Mouse (Mus musculus) MEL (cell line): ENCODE results near the gene Zdhhc24. TPM values are rescaled to one million over a fixed set of nuclear protein-coding genes. Genes with fewer than 3 reads are reported as not detected.

ENCODE experiments used
- DNase-seq: peaks from one replicate; pipeline ENCODE4 v3.0.0; 2011; ENCODE audit warnings: low read depth, low spot score
- H3K27ac ChIP-seq: 2 replicates; pipeline ENCODE4 v1.5.1; 2012; ENCODE audit warnings: low read depth, mild to moderate bottlenecking, control low read depth, low read length, moderate library complexity; ENCODE audit not compliant: control insufficient read depth
- H3K27me3 ChIP-seq, 2 experiments: fragments of 150-350 bp in 1 of 2; sonication (generic) in 1 of 2; 2 replicates each; pipeline ENCODE4 v1.6.1; 2012; ENCODE audit warnings: low read length in 2 of 2, mild to moderate bottlenecking in 2 of 2, improper control_type of control experiment in 1 of 2, moderate library complexity in 1 of 2; ENCODE audit not compliant: insufficient read depth in 2 of 2, control insufficient read depth in 1 of 2
- H3K36me3 ChIP-seq, 2 experiments: 2 replicates each; pipeline ENCODE4 v1.6.1; 2012 to 2014; ENCODE audit warnings: low read length in 2 of 2, improper control_type of control experiment in 1 of 2, inconsistent platforms in 1 of 2, mild to moderate bottlenecking in 1 of 2; ENCODE audit not compliant: insufficient read depth in 2 of 2, control insufficient read depth in 1 of 2
- H3K4me1 ChIP-seq, 2 experiments: fragments of 150-350 bp in 1 of 2; sonication (generic) in 1 of 2; 2 replicates each; pipeline ENCODE4 v1.6.1; 2012; ENCODE audit warnings: low read length in 2 of 2, improper control_type of control experiment in 1 of 2, mild to moderate bottlenecking in 1 of 2; ENCODE audit not compliant: insufficient read depth in 2 of 2, control insufficient read depth in 1 of 2
- H3K4me3 ChIP-seq, 2 experiments: fragments of 150-350 bp in 1 of 2; sonication (generic) in 1 of 2; 2 replicates each; pipeline ENCODE4 v1.5.1; 2012; ENCODE audit warnings: low read depth in 2 of 2, low read length in 2 of 2, mild to moderate bottlenecking in 2 of 2, moderate library complexity in 2 of 2, control low read depth in 1 of 2, improper control_type of control experiment in 1 of 2; ENCODE audit not compliant: control insufficient read depth in 1 of 2, insufficient read depth in 1 of 2
- H3K79me2 ChIP-seq: 2 replicates; pipeline ENCODE4 v1.6.1; 2012; ENCODE audit warnings: mild to moderate bottlenecking, low read length, moderate library complexity; ENCODE audit not compliant: control insufficient read depth, poor library complexity, insufficient read depth
- H3K9ac ChIP-seq: 2 replicates; pipeline ENCODE4 v1.6.1; 2012; ENCODE audit warnings: low read depth, mild to moderate bottlenecking, control low read depth, low read length, moderate library complexity; ENCODE audit not compliant: control insufficient read depth, poor library complexity, severe bottlenecking
- H3K9me3 ChIP-seq: fragments of 150-350 bp; sonication (generic); replicated peaks from 2 replicates; pipeline ENCODE4 v1.6.1; 2012; ENCODE audit warnings: mild to moderate bottlenecking, low read length, improper control_type of control experiment, moderate library complexity; ENCODE audit not compliant: insufficient read depth
- CHD1 ChIP-seq: IDR thresholded peaks from 2 replicates; pipeline ENCODE4 v1.6.1; 2012; ENCODE audit warnings: low read depth, mild to moderate bottlenecking, inconsistent platforms, low read length, improper control_type of control experiment
- CHD2 ChIP-seq: IDR thresholded peaks from 2 replicates; pipeline ENCODE4 v1.6.1; 2011; ENCODE audit warnings: low read length, improper control_type of control experiment
- EP300 ChIP-seq, 2 experiments: IDR thresholded peaks; 2 replicates each; pipeline ENCODE4 v1.6.1; 2011; ENCODE audit warnings: improper control_type of control experiment in 2 of 2, low read length in 2 of 2, low read depth in 1 of 2, mild to moderate bottlenecking in 1 of 2
- GATA1 ChIP-seq: IDR thresholded peaks from 2 replicates; pipeline ENCODE4 v1.6.1; 2011; ENCODE audit warnings: low read depth, low read length, improper control_type of control experiment
- MAFK ChIP-seq: IDR thresholded peaks from 2 replicates; pipeline ENCODE4 v1.6.1; 2011; ENCODE audit warnings: low read depth, mild to moderate bottlenecking, low read length, improper control_type of control experiment, borderline replicate concordance
- MAX ChIP-seq: IDR thresholded peaks from 2 replicates; pipeline ENCODE4 v1.6.1; 2011; ENCODE audit warnings: low read length, improper control_type of control experiment
- MAZ ChIP-seq: IDR thresholded peaks from 2 replicates; pipeline ENCODE4 v1.6.1; 2012; ENCODE audit warnings: low read depth, mild to moderate bottlenecking, inconsistent platforms, low read length, improper control_type of control experiment
- MEF2A ChIP-seq: IDR thresholded peaks from 2 replicates; pipeline ENCODE4 v1.6.1; 2014; ENCODE audit warnings: low read depth, mild to moderate bottlenecking, inconsistent platforms, low read length, improper control_type of control experiment; ENCODE audit not compliant: poor library complexity, insufficient replicate concordance, severe bottlenecking; ENCODE audit errors: extremely low read depth
- MYB ChIP-seq: IDR thresholded peaks from 2 replicates; pipeline ENCODE4 v1.6.1; 2011; ENCODE audit warnings: mild to moderate bottlenecking, low read depth, low read length, improper control_type of control experiment
- POLR2AphosphoS2 ChIP-seq: IDR thresholded peaks from 2 replicates; pipeline ENCODE4 v1.6.1; 2011; ENCODE audit warnings: low read length, improper control_type of control experiment
- RAD21 ChIP-seq: IDR thresholded peaks from 2 replicates; pipeline ENCODE4 v1.6.1; 2011; ENCODE audit warnings: mild to moderate bottlenecking, low read depth, low read length, improper control_type of control experiment
- RCOR1 ChIP-seq: IDR thresholded peaks from 2 replicates; pipeline ENCODE4 v1.6.1; 2012; ENCODE audit warnings: low read depth, mild to moderate bottlenecking, inconsistent platforms, low read length, improper control_type of control experiment
- SMC3 ChIP-seq: IDR thresholded peaks from 2 replicates; pipeline ENCODE4 v1.6.1; 2011; ENCODE audit warnings: low read depth, low read length, improper control_type of control experiment
- TAL1 ChIP-seq: IDR thresholded peaks from 2 replicates; pipeline ENCODE4 v1.6.1; 2012; ENCODE audit warnings: mild to moderate bottlenecking, inconsistent platforms, low read length, moderate library complexity, mixed read lengths
- TBP ChIP-seq: IDR thresholded peaks from 2 replicates; pipeline ENCODE4 v1.8.0; 2011; ENCODE audit warnings: low read depth, low read length, improper control_type of control experiment
- TCF12 ChIP-seq: IDR thresholded peaks from 2 replicates; pipeline ENCODE4 v1.6.1; 2014; ENCODE audit warnings: low read depth, mild to moderate bottlenecking, inconsistent platforms, low read length, improper control_type of control experiment, moderate library complexity
- UBTF ChIP-seq: IDR thresholded peaks from 2 replicates; pipeline ENCODE4 v1.6.1; 2012; ENCODE audit warnings: low read depth, mild to moderate bottlenecking, inconsistent platforms, low read length, improper control_type of control experiment, moderate library complexity, borderline replicate concordance; ENCODE audit not compliant: insufficient read depth
- USF1 ChIP-seq: IDR thresholded peaks from 2 replicates; pipeline ENCODE4 v1.6.1; 2014; ENCODE audit warnings: low read depth, mild to moderate bottlenecking, inconsistent platforms, low read length, improper control_type of control experiment, moderate library complexity
- ZC3H11A ChIP-seq: IDR thresholded peaks from 2 replicates; pipeline ENCODE4 v1.6.1; 2012; ENCODE audit warnings: low read depth, mild to moderate bottlenecking, inconsistent platforms, low read length, improper control_type of control experiment
- ZMIZ1 ChIP-seq: IDR thresholded peaks from 2 replicates; pipeline ENCODE4 v1.6.1; 2012; ENCODE audit warnings: low read depth, mild to moderate bottlenecking, inconsistent platforms, low read length, improper control_type of control experiment, moderate library complexity
- polyA plus RNA-seq, 2 experiments: library from polyadenylated mRNA; stranded (reverse) in 1 of 2; unstranded in 1 of 2; fragments of >175 nt in 1 of 2; fragments of >200 nt in 1 of 2; gene quantifications; 2 replicates each; pipeline versions ENCODE4 v1.2.1 to v1.2.4; 2012; ENCODE audit warnings: low replicate concordance in 2 of 2, low read depth in 1 of 2; ENCODE audit not compliant: insufficient read length in 2 of 2, insufficient read depth in 1 of 2, missing spikeins in 1 of 2
- total RNA-seq: library from RNA; depleted of rRNA; stranded (reverse); fragments of 300-350 nt; gene quantifications from 2 replicates; pipeline ENCODE4 v1.2.3, GENCODE M21; 2012

The Zdhhc24 gene
- total and polyA plus RNA-seq, 3 experiments: 15.8 to 21.1 TPM; not detected in 1

GRCm38 (mm10) chr19:4859081-4859480 lies 19.4 kb upstream of the Zdhhc24 start:
- Histone ChIP-seq H3K79me2 (no peaks in the 10 kb centered on the region), H3K4me1 (peaks cover 0 to 5% of the 10 kb centered on the region in 2 experiments; a peak in 1 of 4 replicates), H3K9me3 (no peaks in the 10 kb centered on the region), H3K27me3 (peaks cover 0 to 2% of the 10 kb centered on the region in 2 experiments; a peak in 1 of 4 replicates), H3K27ac (no peak overlapping the region), H3K36me3 (no peaks in the 10 kb centered on the region), H3K9ac (no peak overlapping the region), H3K4me3 (no peak overlapping the region)
- DNase-seq: peak; percentile 43
- no peak for TF ChIP-seq TCF12
- no peak for TF ChIP-seq MAZ
- TF ChIP-seq SMC3: no peak
- peak; percentile 61 for TF ChIP-seq TAL1
- no peak for TF ChIP-seq MYB
- no peak for TF ChIP-seq CHD1
- TF ChIP-seq GATA1: 0 out of 2 replicates have a peak, but pooled peaks have one; percentile 11
- no peak for TF ChIP-seq RCOR1
- TF ChIP-seq USF1: no peak
- TF ChIP-seq TBP: no peak
- no peak for TF ChIP-seq RAD21
- no peak for TF ChIP-seq ZC3H11A
- 0 out of 4 replicates have a peak, but pooled peaks of 1 of the 2 experiments have one; percentile 30 for TF ChIP-seq EP300 (IDR thresholded peaks at IDR 0.05; ENCODE audit: low read depth in 1 of 2, low read length in 2 of 2)

GRCm38 (mm10) chr19:4863048-4863447 lies 15.4 kb upstream of the Zdhhc24 start:
- Histone ChIP-seq H3K4me3 (no peak overlapping the region), H3K36me3 (no peaks in the 10 kb centered on the region), H3K79me2 (no peaks in the 10 kb centered on the region), H3K27me3 (no peaks in the 10 kb centered on the region; a peak in 1 of 4 replicates), H3K9ac (no peak overlapping the region), H3K9me3 (no peaks in the 10 kb centered on the region), H3K4me1 (peaks cover 0 to 5% of the 10 kb centered on the region in 2 experiments; a peak in 1 of 4 replicates), H3K27ac (no peak overlapping the region)
- no peak for DNase-seq
- TF ChIP-seq CHD2: no peak
- no peak for TF ChIP-seq UBTF
- TF ChIP-seq ZC3H11A: no peak
- no peak for TF ChIP-seq CHD1
- TF ChIP-seq RCOR1: no peak
- no peak for TF ChIP-seq POLR2AphosphoS2
- no peak for TF ChIP-seq TBP
- TF ChIP-seq ZMIZ1: no peak
- no peak for TF ChIP-seq MEF2A
- TF ChIP-seq MAX: no peak
- no peak for TF ChIP-seq MAFK
